Mouse (Mus musculus) heart, adult 2 months (tissue): ENCODE data around the gene Wdr1. TPM values are rescaled to one million over a fixed set of nuclear protein-coding genes. Genes with fewer than 3 reads are reported as not detected.

Experiments used
- DNase-seq, 2 experiments: peaks; one replicate each; pipeline ENCODE4 v3.0.0; 2021
- H3K27ac ChIP-seq: fragments of 200-600 bp; 2 replicates; pipeline ENCODE4 v1.8.1; 2022
- H3K27me3 ChIP-seq: fragments of 200-500 bp; 2 replicates; pipeline ENCODE4 v1.6.1; 2012; ENCODE audit warnings: mild to moderate bottlenecking, low read length, inconsistent platforms, mixed read lengths; ENCODE audit not compliant: control insufficient read depth, insufficient read depth
- H3K36me3 ChIP-seq: fragments of 200-500 bp; 2 replicates; pipeline ENCODE4 v1.6.1; 2012; ENCODE audit warnings: low read length, inconsistent platforms; ENCODE audit not compliant: control insufficient read depth, insufficient read depth
- H3K4me1 ChIP-seq: fragments of 200-500 bp; 2 replicates; pipeline ENCODE4 v1.6.1; 2011; ENCODE audit warnings: low read length; ENCODE audit not compliant: control insufficient read depth, insufficient read depth
- H3K4me3 ChIP-seq: fragments of 200-600 bp; 2 replicates; pipeline ENCODE4 v1.8.1; 2022
- H3K79me2 ChIP-seq: fragments of 200-500 bp; replicated peaks from 2 replicates; pipeline ENCODE4 v1.6.1; 2012; ENCODE audit warnings: mild to moderate bottlenecking, inconsistent platforms, low read length, moderate library complexity, mixed read lengths; ENCODE audit not compliant: control insufficient read depth, insufficient read depth
- H3K9ac ChIP-seq: fragments of 200-500 bp; 2 replicates; pipeline ENCODE4 v1.6.1; 2012; ENCODE audit warnings: low read depth, mild to moderate bottlenecking, control low read depth, inconsistent platforms, low read length, mixed read lengths
- CTCF ChIP-seq: fragments of 200-600 bp; IDR thresholded peaks from 2 replicates; pipeline ENCODE4 v1.8.1; 2022; ENCODE audit warnings: antibody characterized with exemption, mild to moderate bottlenecking, moderate library complexity
- EP300 ChIP-seq: fragments of 200-500 bp; IDR thresholded peaks from 2 replicates; pipeline ENCODE4 v1.6.1; 2011; ENCODE audit warnings: low read depth, low read length, control low read depth; ENCODE audit not compliant: insufficient read depth
- POLR2A ChIP-seq: fragments of 200-500 bp; IDR thresholded peaks from 2 replicates; pipeline ENCODE4 v1.6.1; 2011; ENCODE audit warnings: mild to moderate bottlenecking, low read depth, low read length, control low read depth; ENCODE audit not compliant: insufficient read depth
- WGBS: fragments of 180-500 bp; shearing (Covaris S2); methylation state at CpG from one replicate; pipeline ENCODE4 v1.1.7; 2018; 5-methylcytosine and 5-hydroxymethylcytosine counted together
- intact Hi-C: fragments of 180-260 bp; cut with DNase I; formaldehyde crosslinking; loops from one replicate; pipeline ENCODE4 v1.15.1; 2025
- polyA plus RNA-seq: library from polyadenylated mRNA; depleted of rRNA; stranded (reverse); fragments of >200 nt; gene quantifications from 2 replicates; pipeline ENCODE4 v1.2.3, GENCODE M21; 2012
- total RNA-seq, 2 experiments: library from RNA; stranded (reverse); gene quantifications; 2 replicates each; pipeline ENCODE4 v1.2.3; 2021

The Wdr1 gene
- total and polyA plus RNA-seq, 3 experiments: 105 to 119 (median 107) TPM

GRCm38 (mm10) chr5:38543496-38544217 lies 19.4 kb downstream of the Wdr1 start:
- intact Hi-C loops: no loop called here
- Histone ChIP-seq H3K4me3 (no peak overlapping the region), H3K4me1 (peaks cover 23% of the 10 kb centered on the region; the same call in 1 of the 2 replicates), H3K36me3 (peaks cover 43% of the 10 kb centered on the region), H3K27me3 (no peaks in the 10 kb centered on the region), H3K79me2 (no peaks in the 10 kb centered on the region), H3K9ac (no peak overlapping the region), H3K27ac (peak overlapping the region; percentile 51)
- 69% methylated on average over 4 of the region's 4 CpGs for WGBS
- TF ChIP-seq CTCF (no peak), POLR2A (no peak), EP300 (no peak)
- DNase-seq: peak; percentile 54 to 65

- Histone ChIP-seq H3K4me3 (no peak overlapping the region), H3K79me2 (no peaks in the 10 kb centered on the region), H3K36me3 (peaks cover 49% of the 10 kb centered on the region), H3K4me1 (peaks cover 16% of the 10 kb centered on the region; the same call in 1 of the 2 replicates), H3K27me3 (no peaks in the 10 kb centered on the region), H3K27ac (peak overlapping the region; percentile 66), H3K9ac (no peak overlapping the region)
- intact Hi-C loops: no loop called here
- 42% methylated on average over 3 of the region's 3 CpGs for WGBS
- DNase-seq: peak in 1 of 2 experiments; percentile 46
- no peak for TF ChIP-seq CTCF
- no peak for TF ChIP-seq POLR2A
- TF ChIP-seq EP300: no peak
Observed at GRCm38 (mm10) chr5:38541728-38542127, 21.3 kb downstream of the Wdr1 start.

- H3K4me3 ChIP-seq: no peak overlapping the region
- DNase-seq: no peak
- intact Hi-C loops: no loop called here
- TF ChIP-seq CTCF (no peak), POLR2A (no peak), EP300 (no peak)
- peaks cover 16% of the 10 kb centered on the region; the same call in 1 of the 2 replicates for H3K4me1 ChIP-seq
- peak overlapping the region; percentile 54 for H3K27ac ChIP-seq
- no peaks in the 10 kb centered on the region for H3K79me2 ChIP-seq
- no peak overlapping the region for H3K9ac ChIP-seq
- H3K36me3 ChIP-seq: peaks cover 44% of the 10 kb centered on the region
- WGBS: 70% methylated on average over 1 of the region's 1 CpGs
- no peaks in the 10 kb centered on the region for H3K27me3 ChIP-seq
Observed at GRCm38 (mm10) chr5:38540898-38541297, 22.1 kb downstream of the Wdr1 start.

GRCm38 (mm10) chr5:38538508-38538907 lies 24.5 kb downstream of the Wdr1 start:
- intact Hi-C loops: no loop called here
- H3K4me1 ChIP-seq: peaks cover 7% of the 10 kb centered on the region; the same call in 1 of the 2 replicates
- no peaks in the 10 kb centered on the region for H3K27me3 ChIP-seq
- 73% methylated on average over 8 of the region's 8 CpGs for WGBS
- H3K27ac ChIP-seq: no peak overlapping the region
- no peak overlapping the region for H3K9ac ChIP-seq
- H3K36me3 ChIP-seq: peaks cover 30% of the 10 kb centered on the region
- H3K4me3 ChIP-seq: no peak overlapping the region
- H3K79me2 ChIP-seq: no peaks in the 10 kb centered on the region
- TF ChIP-seq CTCF: no peak
- DNase-seq: no peak

- Histone ChIP-seq H3K9ac (no peak overlapping the region), H3K27me3 (no peaks in the 10 kb centered on the region), H3K4me3 (no peak overlapping the region), H3K79me2 (no peaks in the 10 kb centered on the region), H3K4me1 (peaks cover 5% of the 10 kb centered on the region; the same call in 1 of the 2 replicates), H3K36me3 (peaks cover 23% of the 10 kb centered on the region), H3K27ac (no peak overlapping the region; the same call in 1 of the 2 replicates)
- 72% methylated on average over 4 of the region's 4 CpGs for WGBS
- TF ChIP-seq POLR2A (no peak), EP300 (no peak), CTCF (no peak)
- intact Hi-C loops: no loop called here
- DNase-seq: no peak
Observed at GRCm38 (mm10) chr5:38537845-38538244, 25.2 kb downstream of the Wdr1 start.

- intact Hi-C loops: no loop called here
- peak in 1 of 2 experiments; percentile 52 for DNase-seq
- H3K4me3 ChIP-seq: no peak overlapping the region
- H3K9ac ChIP-seq: no peak overlapping the region
- peaks cover 16% of the 10 kb centered on the region for H3K36me3 ChIP-seq
- TF ChIP-seq CTCF: no peak
- TF ChIP-seq POLR2A: no peak
- peak; percentile 62; the same call in 1 of the 2 replicates for TF ChIP-seq EP300
- H3K27ac ChIP-seq: peak overlapping the region; percentile 47
- 57% methylated on average over 3 of the region's 3 CpGs for WGBS
- no peaks in the 10 kb centered on the region for H3K79me2 ChIP-seq
- no peaks in the 10 kb centered on the region for H3K27me3 ChIP-seq
- H3K4me1 ChIP-seq: peaks cover 4% of the 10 kb centered on the region; the same call in 1 of the 2 replicates
Observed at GRCm38 (mm10) chr5:38536822-38537221, 26.2 kb downstream of the Wdr1 start.
